ENCODE assay signal across 26 mouse cellular contexts in genomic region chr13:107699251-107699650, GRCm38 (mm10).
DNase-seq lines count a peak whose midpoint lies in the region; TF ChIP-seq lines count a peak whose summit lies in the region.
"Had no signal": no experiment of that assay in that cellular context is flagged by ENCODE, and none has a peak within 500 bp of the region (broad histone marks: within the 10 kb centered on the region; RNA-seq: fewer than 3 reads in every experiment).

No protein-coding gene starts in this region.

- no peak for TF ChIP-seq POLR2A in embryonic fibroblast, embryonic 13.5 days (IDR thresholded peaks at IDR 0.05; ENCODE audit: low read depth, low read length)

- TF ChIP-seq CTCF in embryonic fibroblast, embryonic 13.5 days (IDR thresholded peaks at IDR 0.05; ENCODE audit: borderline replicate concordance, insufficient read depth, low read length), result no peak

- peak overlapping the region; percentile 77 for H3K27ac ChIP-seq in embryonic fibroblast, embryonic 13.5 days (ENCODE audit: insufficient read depth, low read length)
- H3K27ac ChIP-seq: forebrain, embryonic 12.5 days; heart, adult 2 months; liver, embryonic 14.5 days; neural tube, embryonic 12.5 days; stomach, embryonic 15.5 days had no signal

- H3K4me3 ChIP-seq in embryonic fibroblast, embryonic 13.5 days (ENCODE audit: insufficient read depth, low read length), result no peak overlapping the region
- H3K4me3 ChIP-seq: embryonic facial prominence, embryonic 13.5 days; forebrain, embryonic 12.5 days; heart, adult 2 months; heart, embryonic 12.5 days; myocyte; neural tube, embryonic 12.5 days; stomach, embryonic 15.5 days had no signal

- H3K4me1 ChIP-seq in embryonic fibroblast, embryonic 13.5 days (ENCODE audit: control insufficient read depth, insufficient read depth, low read length), result peaks cover 4% of the 10 kb centered on the region; the same call in 1 of the 2 replicates
- H3K4me1 ChIP-seq: heart, embryonic 12.5 days; stomach, embryonic 15.5 days had no signal

- DNase-seq in heart, adult 11 months, result peak; percentile 82
- DNase-seq in heart, postnatal 25 days (ENCODE audit: low spot score), result no peak
- peak; percentile 13 to 54 for DNase-seq in left cerebral cortex, postnatal 25 days (ENCODE audit: low spot score in 2 of 2)
- no peak for DNase-seq in left cerebral cortex, postnatal 14 days (ENCODE audit: low spot score in 2 of 2)
- peak; percentile 10 for DNase-seq in 3134 (ENCODE audit: extremely low read depth, insufficient read length, low spot score)
- DNase-seq in urinary bladder, postnatal 25 days (ENCODE audit: low spot score), result no peak
- DNase-seq: adrenal gland, postnatal 10 days; cerebellum, adult 11-12 months; cerebellum, adult 9-11 months; embryo, embryonic 11 days; forebrain, postnatal 0 days; gastrocnemius, postnatal 14 days; heart, adult 2 months; kidney, adult 9 months; kidney, postnatal 10 days; liver; lung, adult 2 months; lung, postnatal 10 days had no signal

- intact Hi-C loops in heart, postnatal 25 days (cut with DNase I), result no loop called here
- intact Hi-C loops in left cerebral cortex, postnatal 25 days (cut with DNase I), result loop anchor here (10.0 kb wide), 1 partner anchor 374 kb away; no protein-coding TSS in a partner anchor
- intact Hi-C loops in left cerebral cortex, postnatal 14 days (cut with DNase I), result no loop called here

Comparison
In these comparisons a context has a peak if more than half of its experiments do, and no peak if none do; other contexts are left out.
1. DNase-seq: peak in heart, adult 11 months (single experiment), left cerebral cortex, postnatal 25 days (2 of 2) and 3134 (single experiment); none in heart, postnatal 25 days (single experiment), left cerebral cortex, postnatal 14 days (0 of 2) and urinary bladder, postnatal 25 days (single experiment).